Mouse (Mus musculus) midbrain, embryonic 12.5 days (tissue): ENCODE results near the gene Cotl1. TPM values are rescaled to one million over a fixed set of nuclear protein-coding genes. Genes with fewer than 3 reads are reported as not detected.
A peak's percentile ranks its signal among the peaks of the same experiment; 100 is the strongest.

ENCODE experiments used
- ATAC-seq: fragments of 200-750 bp; cut with Nextera tagmentation; 2 replicates; pipeline ENCODE4 v1.8.0; 2017; ENCODE audit warnings: low read depth, moderate TSS enrichment, moderate library complexity; ENCODE audit not compliant: low FRiP score
- H3K27ac ChIP-seq: fragments of 300-500 bp; sonication (generic); replicated peaks from 2 replicates; pipeline ENCODE4 v1.5.1; 2016; ENCODE audit warnings: mild to moderate bottlenecking
- H3K27me3 ChIP-seq: fragments of 300-500 bp; sonication (generic); 2 replicates; pipeline ENCODE4 v1.6.1; 2016; ENCODE audit warnings: mild to moderate bottlenecking
- H3K36me3 ChIP-seq: fragments of 300-500 bp; sonication (generic); 2 replicates; pipeline ENCODE4 v1.6.1; 2016
- H3K4me1 ChIP-seq: fragments of 300-500 bp; sonication (generic); 2 replicates; pipeline ENCODE4 v1.6.1; 2016
- H3K4me2 ChIP-seq: fragments of 300-500 bp; sonication (generic); replicated peaks from 2 replicates; pipeline ENCODE4 v1.6.1; 2016; ENCODE audit warnings: mild to moderate bottlenecking, moderate library complexity
- H3K4me3 ChIP-seq: fragments of 300-500 bp; sonication (generic); 2 replicates; pipeline ENCODE4 v1.5.1; 2016; ENCODE audit warnings: mild to moderate bottlenecking
- H3K9ac ChIP-seq: fragments of 300-500 bp; sonication (generic); replicated peaks from 2 replicates; pipeline ENCODE4 v1.6.1; 2016; ENCODE audit warnings: mild to moderate bottlenecking, moderate library complexity
- H3K9me3 ChIP-seq: fragments of 300-500 bp; sonication (generic); 2 replicates; pipeline ENCODE4 v1.6.1; 2016; ENCODE audit warnings: mild to moderate bottlenecking
- WGBS: fragments of 180-500 bp; shearing (Covaris S2); methylation state at CpG from one replicate; pipeline ENCODE4 v1.1.7; 2016; 5-methylcytosine and 5-hydroxymethylcytosine counted together
- polyA plus RNA-seq: library from polyadenylated mRNA; unstranded; fragments of >200 nt; fragmentation: Nextera tagmentation; extraction: Ambion mirVana; gene quantifications from 2 replicates; pipeline ENCODE4 v1.2.1, GENCODE M21; 2016

Cotl1 gene
- polyA plus RNA-seq, 1 experiment from 2014 or later: 131 TPM

DNA sequence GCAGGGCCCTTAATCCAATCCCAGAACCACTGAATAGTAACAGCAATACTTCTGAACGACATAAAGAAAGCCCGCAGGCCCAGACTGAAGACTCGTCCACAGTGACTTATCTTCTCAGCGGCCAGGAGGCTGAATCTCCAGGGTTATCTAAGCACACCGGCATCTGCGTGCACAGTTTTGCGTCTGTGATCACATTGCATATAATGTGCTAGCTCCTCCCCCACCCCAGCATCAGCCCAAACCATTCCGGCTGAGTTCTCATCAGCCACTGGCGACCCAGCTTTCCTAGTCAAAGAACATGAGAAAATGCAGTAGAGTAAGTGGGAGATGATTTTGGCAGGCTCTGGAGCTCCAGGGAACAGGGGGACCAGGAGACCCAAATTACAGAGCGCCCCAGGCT, 11.3 kb downstream of the Cotl1 start:
- 0 out of 2 replicates have a peak overlapping the region, but pooled peaks have one; percentile 25 for H3K27ac ChIP-seq
- WGBS: 60% methylated on average over 10 of the region's 10 CpGs
- no peak overlapping the region for H3K9ac ChIP-seq
- no peak overlapping the region for H3K4me2 ChIP-seq
- peaks cover 86% of the 10 kb centered on the region for H3K4me1 ChIP-seq
- H3K4me3 ChIP-seq: no peak overlapping the region
- H3K27me3 ChIP-seq: 0 out of 2 replicates have a peak, but pooled peaks cover 3% of the 10 kb centered on the region
- H3K9me3 ChIP-seq: no peaks in the 10 kb centered on the region
- ATAC-seq: no peak
- H3K36me3 ChIP-seq: no peaks in the 10 kb centered on the region; the same call in 1 of the 2 replicates

DNA sequence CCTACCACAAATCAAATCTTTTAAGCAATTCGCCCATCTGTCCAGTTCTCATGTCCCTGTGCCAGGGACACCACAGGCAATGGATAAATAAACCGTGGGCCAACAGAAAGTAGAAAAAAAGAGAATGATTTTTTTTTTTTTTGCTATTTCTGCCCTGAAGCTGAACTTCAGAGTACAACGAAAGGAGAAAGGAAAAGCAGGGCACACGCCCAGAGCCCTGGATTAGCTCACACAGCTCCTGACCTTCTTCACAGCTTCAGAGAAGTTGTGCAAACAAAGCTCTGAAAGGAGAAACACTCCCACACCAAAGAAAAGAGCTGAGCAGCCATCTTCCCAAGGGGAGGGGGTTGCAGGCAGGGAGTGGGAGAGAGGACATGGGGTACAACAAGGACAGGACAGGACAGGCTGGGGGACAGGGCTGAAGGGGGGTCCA, 12.6 kb downstream of the Cotl1 start:
- peak overlapping the region; percentile 4; the same call in 1 of the 2 replicates for H3K9ac ChIP-seq
- 0 out of 2 replicates have a peak, but pooled peaks cover 3% of the 10 kb centered on the region for H3K27me3 ChIP-seq
- WGBS: 29% methylated on average over 4 of the region's 4 CpGs
- H3K9me3 ChIP-seq: no peaks in the 10 kb centered on the region
- peaks cover 76% of the 10 kb centered on the region for H3K4me1 ChIP-seq
- H3K36me3 ChIP-seq: no peaks in the 10 kb centered on the region; the same call in 1 of the 2 replicates
- H3K4me3 ChIP-seq: no peak overlapping the region
- H3K27ac ChIP-seq: peak overlapping the region; percentile 61
- no peak for ATAC-seq
- H3K4me2 ChIP-seq: no peak overlapping the region

DNA sequence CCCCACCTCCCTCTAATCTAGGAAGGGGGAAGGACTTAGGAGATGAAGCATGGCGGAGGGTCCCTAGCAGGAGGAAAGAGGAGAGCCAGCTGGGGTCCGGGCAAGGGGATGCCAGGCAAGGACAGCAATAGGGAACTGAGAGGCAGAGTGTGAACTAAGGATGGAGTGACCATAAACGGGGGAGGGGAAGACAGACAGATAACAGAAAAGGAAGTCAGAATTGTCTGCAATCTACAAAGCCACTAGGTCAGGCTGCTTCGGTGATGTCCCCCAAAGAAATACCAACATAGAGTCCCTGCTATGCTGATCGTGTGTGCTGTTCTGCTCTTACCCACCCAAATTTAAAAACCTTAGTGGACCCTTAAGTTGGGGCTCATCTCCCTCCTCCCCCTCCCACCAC, 13.4 kb downstream of the Cotl1 start:
- Histone ChIP-seq H3K4me2 (no peak overlapping the region), H3K4me3 (no peak overlapping the region), H3K4me1 (peaks cover 68% of the 10 kb centered on the region), H3K9me3 (no peaks in the 10 kb centered on the region), H3K27me3 (0 out of 2 replicates have a peak, but pooled peaks cover 3% of the 10 kb centered on the region), H3K27ac (no peak overlapping the region), H3K36me3 (peaks cover 5% of the 10 kb centered on the region; the same call in 1 of the 2 replicates), H3K9ac (no peak overlapping the region)
- WGBS: 87% methylated on average over 5 of the region's 5 CpGs
- ATAC-seq: no peak

DNA sequence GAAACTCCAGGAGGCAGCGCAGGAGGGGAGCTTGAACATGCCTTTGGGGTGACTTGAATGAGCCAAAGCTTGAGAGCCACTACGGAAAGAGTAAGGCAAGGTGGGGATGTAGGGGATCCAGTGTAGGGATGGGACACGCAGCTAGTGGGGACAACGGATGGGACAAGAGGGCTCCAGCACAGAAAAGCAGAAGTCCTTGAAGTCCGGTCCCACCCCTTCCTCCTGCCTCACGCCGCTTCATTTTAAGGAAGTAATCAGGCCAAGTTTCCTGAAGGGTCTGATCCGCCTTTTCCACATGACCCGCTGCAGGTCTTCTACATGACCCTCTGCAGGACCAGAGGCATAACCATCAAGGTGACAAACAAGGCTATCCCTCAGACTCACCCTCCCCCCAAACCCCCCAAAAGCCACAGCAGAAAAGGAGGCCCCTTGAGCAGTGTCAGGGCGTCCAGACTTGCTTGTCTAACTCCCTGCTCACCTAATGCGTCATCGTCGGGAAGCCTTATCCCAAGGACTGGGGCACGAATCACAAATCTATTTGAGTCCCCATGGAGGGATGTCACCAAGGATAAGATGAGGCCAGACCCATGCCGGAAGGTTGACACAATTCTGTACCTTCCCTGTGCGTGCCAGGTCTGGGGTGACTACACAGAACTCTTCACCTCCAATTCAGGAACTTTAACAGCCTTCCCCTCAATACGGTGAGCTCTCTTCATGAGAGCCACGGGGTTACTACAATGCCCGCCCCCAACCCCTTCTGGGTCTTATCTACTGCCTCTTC, 14.2 kb downstream of the Cotl1 start:
- H3K4me1 ChIP-seq: peaks cover 60% of the 10 kb centered on the region
- H3K27me3 ChIP-seq: 0 out of 2 replicates have a peak, but pooled peaks cover 3% of the 10 kb centered on the region
- H3K4me3 ChIP-seq: no peak overlapping the region
- no peak overlapping the region for H3K9ac ChIP-seq
- H3K9me3 ChIP-seq: no peaks in the 10 kb centered on the region
- 92% methylated on average over 19 of the region's 19 CpGs for WGBS
- no peak overlapping the region for H3K27ac ChIP-seq
- peaks cover 11% of the 10 kb centered on the region for H3K36me3 ChIP-seq
- no peak for ATAC-seq
- no peak overlapping the region for H3K4me2 ChIP-seq

DNA sequence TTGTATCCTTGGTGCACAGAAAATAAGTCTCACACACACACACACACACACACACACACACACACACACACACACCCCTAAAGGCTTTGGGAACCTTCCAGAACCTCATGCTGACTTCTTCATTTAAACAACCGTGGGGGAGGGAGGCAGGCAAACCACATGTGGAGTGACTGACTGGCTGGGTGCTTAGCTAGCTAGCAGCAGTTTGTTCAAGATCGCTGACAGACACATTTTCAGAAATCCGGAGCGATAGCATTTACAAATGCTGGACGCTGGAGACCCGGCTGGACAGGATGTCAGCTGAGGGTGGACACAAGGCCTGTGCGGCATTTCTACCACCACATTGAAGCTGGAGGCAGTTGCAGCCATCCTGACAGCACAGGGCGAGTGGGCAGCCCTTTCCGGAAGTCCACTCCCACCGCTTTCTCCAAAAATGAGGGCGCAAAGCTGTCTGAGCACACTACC, 15.5 kb downstream of the Cotl1 start:
- peaks cover 47% of the 10 kb centered on the region for H3K4me1 ChIP-seq
- 78% methylated on average over 11 of the region's 11 CpGs for WGBS

DNA sequence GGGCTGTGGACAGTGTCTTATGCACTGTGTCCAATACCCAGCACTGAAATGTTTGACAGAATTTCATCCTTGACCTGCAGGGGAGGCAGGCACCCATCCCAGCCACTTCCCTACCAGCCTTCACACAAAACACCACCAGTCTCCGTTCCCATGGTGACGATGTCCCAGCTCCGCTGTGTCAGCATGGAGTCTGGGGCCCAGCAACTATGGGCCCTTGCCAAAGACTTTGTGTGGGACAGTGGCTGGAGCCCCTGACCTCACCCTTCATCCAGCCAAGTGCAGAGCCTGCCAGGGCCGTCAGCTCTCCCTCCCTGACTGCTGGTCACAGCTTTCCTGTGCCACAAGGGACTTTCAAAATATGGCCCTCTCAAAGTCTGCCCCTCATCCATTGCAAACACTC, 16.2 kb downstream of the Cotl1 start:
- H3K27me3 ChIP-seq: 0 out of 2 replicates have a peak, but pooled peaks cover 3% of the 10 kb centered on the region
- H3K4me1 ChIP-seq: peaks cover 42% of the 10 kb centered on the region
- no peak overlapping the region for H3K9ac ChIP-seq
- WGBS: 30% methylated on average over 4 of the region's 4 CpGs
- 0 out of 2 replicates have a peak, but pooled peaks have one; percentile 24 for ATAC-seq
- H3K36me3 ChIP-seq: peaks cover 22% of the 10 kb centered on the region
- H3K9me3 ChIP-seq: no peaks in the 10 kb centered on the region
- no peak overlapping the region for H3K4me3 ChIP-seq
- no peak overlapping the region for H3K4me2 ChIP-seq
- H3K27ac ChIP-seq: no peak overlapping the region

More for the DNA sequence above, 15.5 kb downstream of the Cotl1 start:
- no peak overlapping the region for H3K4me3 ChIP-seq
- peaks cover 21% of the 10 kb centered on the region for H3K36me3 ChIP-seq
- H3K27me3 ChIP-seq: 0 out of 2 replicates have a peak, but pooled peaks cover 3% of the 10 kb centered on the region
- H3K9ac ChIP-seq: no peak overlapping the region
- no peak overlapping the region for H3K4me2 ChIP-seq
- no peak overlapping the region for H3K27ac ChIP-seq
- no peak for ATAC-seq
- H3K9me3 ChIP-seq: no peaks in the 10 kb centered on the region

DNA sequence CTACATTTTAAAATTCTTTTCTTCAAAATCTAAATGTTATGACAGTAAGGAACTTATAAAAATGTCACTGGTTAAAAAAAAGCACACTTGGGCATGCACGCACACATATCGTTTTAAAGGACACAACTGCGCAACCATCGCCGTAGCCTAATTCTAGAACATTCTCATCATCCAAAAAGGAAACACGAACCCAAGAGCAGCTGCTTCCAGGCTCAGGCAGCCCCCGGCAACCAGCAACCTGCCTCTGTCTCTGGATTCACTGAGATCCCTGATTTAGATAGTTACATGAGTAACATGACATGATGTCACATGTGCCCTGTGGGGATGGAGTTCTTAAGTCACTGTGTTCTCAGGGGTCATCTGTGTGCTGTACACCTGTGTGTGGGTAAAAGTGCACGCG, 17.1 kb downstream of the Cotl1 start:
- 0 out of 2 replicates have a peak, but pooled peaks cover 3% of the 10 kb centered on the region for H3K27me3 ChIP-seq
- no peak overlapping the region for H3K4me3 ChIP-seq
- H3K9ac ChIP-seq: no peak overlapping the region
- H3K27ac ChIP-seq: no peak overlapping the region
- peaks cover 33% of the 10 kb centered on the region for H3K4me1 ChIP-seq
- WGBS: 96% methylated on average over 9 of the region's 9 CpGs
- no peaks in the 10 kb centered on the region for H3K9me3 ChIP-seq
- H3K4me2 ChIP-seq: no peak overlapping the region
- no peak for ATAC-seq
- H3K36me3 ChIP-seq: peaks cover 22% of the 10 kb centered on the region

DNA sequence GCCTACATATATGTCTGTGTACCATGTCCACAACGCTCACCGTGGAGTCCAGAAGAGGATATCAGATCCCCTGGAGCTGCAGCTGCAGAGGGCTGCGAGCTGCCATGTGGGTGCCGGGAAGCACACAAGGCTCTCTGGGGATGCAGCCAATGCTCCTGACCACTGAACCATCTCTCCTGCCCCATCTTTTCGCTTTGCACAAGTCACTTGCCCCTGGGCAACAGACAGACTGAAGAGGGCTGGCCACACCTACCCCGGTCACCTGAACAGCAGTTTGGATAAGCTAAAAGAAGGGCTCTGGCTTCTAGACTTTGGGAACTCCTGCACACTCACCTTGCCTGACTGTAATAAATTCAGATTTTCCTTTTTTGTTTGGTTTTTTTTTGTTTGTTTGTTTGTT, 18.7 kb downstream of the Cotl1 start:
- Histone ChIP-seq H3K4me3 (no peak overlapping the region), H3K9ac (no peak overlapping the region), H3K4me1 (peaks cover 29% of the 10 kb centered on the region), H3K27ac (no peak overlapping the region), H3K27me3 (0 out of 2 replicates have a peak, but pooled peaks cover under 1% of the 10 kb centered on the region), H3K36me3 (peaks cover 22% of the 10 kb centered on the region), H3K9me3 (no peaks in the 10 kb centered on the region), H3K4me2 (no peak overlapping the region)
- WGBS: 98% methylated on average over 6 of the region's 6 CpGs
- ATAC-seq: no peak

DNA sequence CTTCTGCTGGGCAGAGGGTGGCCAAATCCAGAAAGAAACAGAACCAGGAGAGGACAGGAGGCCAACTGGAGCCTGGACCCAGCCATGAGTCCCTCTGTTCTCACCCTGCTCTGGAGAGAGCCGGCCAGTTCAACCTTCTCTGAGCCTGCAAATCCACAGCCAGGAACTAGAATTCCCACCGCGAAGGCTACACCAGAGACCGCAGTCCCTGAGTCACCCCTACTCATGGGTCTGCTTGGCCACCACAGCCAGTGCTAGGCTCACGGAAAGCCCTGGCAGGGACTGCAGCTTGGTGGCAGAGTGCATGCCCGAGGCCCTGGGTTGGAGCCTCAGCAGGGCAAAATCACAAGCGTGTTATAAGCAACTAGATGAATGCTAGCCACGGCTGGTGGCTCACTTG, 20.4 kb downstream of the Cotl1 start:
- H3K27ac ChIP-seq: no peak overlapping the region
- H3K4me2 ChIP-seq: no peak overlapping the region
- H3K36me3 ChIP-seq: peaks cover 29% of the 10 kb centered on the region
- H3K9me3 ChIP-seq: no peaks in the 10 kb centered on the region
- WGBS: 92% methylated on average over 8 of the region's 8 CpGs
- ATAC-seq: no peak
- H3K9ac ChIP-seq: no peak overlapping the region
- H3K4me3 ChIP-seq: no peak overlapping the region
- peaks cover 28% of the 10 kb centered on the region for H3K4me1 ChIP-seq
- H3K27me3 ChIP-seq: no peaks in the 10 kb centered on the region

DNA sequence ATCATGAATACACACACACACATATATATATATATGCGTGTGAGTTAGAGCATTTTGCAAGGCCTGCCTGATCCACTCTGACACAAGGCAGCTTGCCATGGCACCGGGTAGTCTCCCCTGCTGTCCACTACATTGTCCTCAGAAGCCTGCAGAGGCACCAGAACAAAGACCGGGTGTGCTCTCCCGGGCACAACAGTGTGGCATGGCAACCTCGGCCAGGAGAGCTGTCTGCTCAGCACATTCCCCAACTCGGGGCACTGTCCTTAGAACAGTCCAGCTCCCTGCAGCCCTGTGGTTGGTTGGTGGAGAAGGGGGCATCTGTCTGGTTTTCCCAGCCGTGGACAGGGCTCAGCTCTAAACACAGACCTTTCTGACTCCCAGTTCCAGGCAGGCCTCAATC, 21.0 kb downstream of the Cotl1 start:
- Histone ChIP-seq H3K9me3 (no peaks in the 10 kb centered on the region), H3K27ac (no peak overlapping the region), H3K4me2 (no peak overlapping the region), H3K4me1 (peaks cover 25% of the 10 kb centered on the region), H3K9ac (no peak overlapping the region), H3K4me3 (no peak overlapping the region), H3K27me3 (no peaks in the 10 kb centered on the region), H3K36me3 (peaks cover 34% of the 10 kb centered on the region)
- 66% methylated on average over 7 of the region's 7 CpGs for WGBS
- ATAC-seq: no peak

DNA sequence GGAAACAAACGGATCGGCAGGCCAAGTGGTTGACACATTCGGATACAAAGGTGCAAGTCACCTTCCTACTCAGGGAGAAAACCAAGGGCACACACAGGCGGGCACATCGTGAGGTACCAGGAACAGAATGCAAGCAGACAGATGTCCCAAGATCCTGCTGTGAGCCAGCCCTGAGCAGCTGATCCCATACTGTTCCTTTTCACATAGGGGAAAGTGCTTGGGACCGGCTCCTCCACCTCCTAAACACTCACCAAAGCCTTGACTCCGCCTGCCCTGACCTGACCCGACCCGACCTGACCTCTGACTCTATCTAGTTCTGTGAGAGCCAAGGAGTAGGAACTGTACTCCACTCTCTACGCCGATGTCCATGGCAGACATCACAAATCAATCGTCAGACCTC, 22.9 kb downstream of the Cotl1 start:
- Histone ChIP-seq H3K27ac (no peak overlapping the region), H3K4me1 (peaks cover 36% of the 10 kb centered on the region), H3K4me3 (no peak overlapping the region), H3K27me3 (no peaks in the 10 kb centered on the region), H3K9ac (no peak overlapping the region), H3K36me3 (peaks cover 32% of the 10 kb centered on the region), H3K9me3 (no peaks in the 10 kb centered on the region), H3K4me2 (no peak overlapping the region)
- no peak for ATAC-seq
- 35% methylated on average over 12 of the region's 12 CpGs for WGBS

DNA sequence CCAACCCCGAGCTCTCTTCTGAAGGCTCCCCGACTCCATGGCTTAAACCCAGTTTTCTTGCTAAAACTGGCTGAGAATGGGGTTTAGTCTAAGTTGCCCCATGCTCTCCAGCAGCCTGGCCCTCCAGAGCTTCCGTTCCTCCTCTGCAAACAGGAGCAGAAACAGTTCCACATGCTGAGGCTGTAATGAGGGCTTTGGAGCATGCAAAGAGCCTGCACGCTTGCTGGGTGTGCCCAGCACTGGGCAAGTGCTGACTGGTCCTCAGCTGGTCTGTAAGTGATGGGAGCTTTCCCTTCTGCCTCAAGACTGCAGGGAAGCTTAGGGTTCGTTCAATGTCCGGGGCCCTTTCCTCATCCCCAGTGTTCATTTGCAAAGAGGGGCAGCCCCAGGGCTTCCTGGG, 24.1 kb downstream of the Cotl1 start:
- Histone ChIP-seq H3K4me2 (no peak overlapping the region), H3K27ac (0 out of 2 replicates have a peak overlapping the region, but pooled peaks have one; percentile 25), H3K36me3 (peaks cover 23% of the 10 kb centered on the region; the same call in 1 of the 2 replicates), H3K27me3 (no peaks in the 10 kb centered on the region), H3K9me3 (no peaks in the 10 kb centered on the region), H3K9ac (no peak overlapping the region), H3K4me1 (peaks cover 45% of the 10 kb centered on the region), H3K4me3 (no peak overlapping the region)
- no peak for ATAC-seq
- 84% methylated on average over 6 of the region's 6 CpGs for WGBS
